Mouse (Mus musculus): ENCODE measurements around the gene Timm9. TPM values are rescaled to one million over a fixed set of nuclear protein-coding genes. Genes with fewer than 3 reads are reported as not detected.
"Not testable (repeated sequence)": the region's sequence is repeated elsewhere in the genome, so short reads cannot be mapped to it uniquely, and the experiment has no call there.

Gene Timm9
- polyA plus RNA-seq, 1 experiment from 2014 or later = 71.4 TPM

- H3K36me3 ChIP-seq; H3K9me3 ChIP-seq (replicated peaks); ATAC-seq (ENCODE audit: insufficient number of reproducible peaks, low FRiP score, low TSS enrichment, low read depth); H3K4me2 ChIP-seq (replicated peaks); H3K27me3 ChIP-seq; H3K27ac ChIP-seq (replicated peaks); H3K4me3 ChIP-seq (replicated peaks); H3K9ac ChIP-seq; H3K4me1 ChIP-seq: not testable (repeated sequence)
- WGBS = 85% methylated on average over 4 of the region's 4 CpGs
Measured at GRCm38 (mm10) chr12:71104275-71104674, 32.2 kb downstream of the Timm9 start.

DNA sequence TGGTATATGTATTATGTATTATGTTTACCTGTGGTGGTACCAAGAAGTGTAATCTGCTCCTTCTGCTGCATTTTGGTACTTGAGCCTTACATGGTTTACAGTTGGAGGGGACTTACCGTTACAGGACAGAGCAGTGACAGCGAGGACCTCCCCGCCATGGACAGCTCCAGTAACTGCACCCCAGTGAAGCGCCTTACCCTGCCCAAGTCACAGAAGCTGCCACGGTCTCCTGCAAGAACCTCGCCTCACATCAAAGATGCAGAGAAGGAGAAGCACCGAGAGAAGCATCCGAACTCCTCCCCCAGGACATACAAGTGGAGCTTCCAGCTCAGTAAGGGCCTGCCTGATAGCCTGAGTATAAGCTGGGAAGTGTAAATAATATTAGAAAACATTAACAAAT, 50.2 kb downstream of the Timm9 start:
- WGBS = 86% methylated on average over 8 of the region's 8 CpGs

More for the DNA sequence above, 50.2 kb downstream of the Timm9 start:
- Histone ChIP-seq H3K9me3 (replicated peaks) (no peaks in the 10 kb centered on the region), H3K9ac (no peak overlapping the region), H3K4me1 (no peaks in the 10 kb centered on the region), H3K4me3 (replicated peaks) (no peak overlapping the region), H3K27me3 (no peaks in the 10 kb centered on the region), H3K36me3 (peaks cover 17% of the 10 kb centered on the region), H3K27ac (replicated peaks) (no peak overlapping the region), H3K4me2 (replicated peaks) (no peak overlapping the region)
- no peak for ATAC-seq (ENCODE audit: insufficient number of reproducible peaks, low FRiP score, low TSS enrichment, low read depth)

Other genes with a start within 250 kb of the Timm9 start
- 215 TPM in 2 replicates for gene Actr10, start 198.8 kb downstream of the Timm9 start, polyA plus RNA-seq (2015; fragmentation: Nextera tagmentation; extraction: Ambion mirVana)
- 518 and 555 TPM in 2 replicates for gene Psma3, start 162.1 kb downstream of the Timm9 start, polyA plus RNA-seq (2015; fragmentation: Nextera tagmentation; extraction: Ambion mirVana)
- 39.6 and 43.8 TPM in 2 replicates for gene Arid4a, start 120.7 kb downstream of the Timm9 start, polyA plus RNA-seq (2015; fragmentation: Nextera tagmentation; extraction: Ambion mirVana)
- gene Tomm20l, start 25.3 kb downstream of the Timm9 start, polyA plus RNA-seq (2015; fragmentation: Nextera tagmentation; extraction: Ambion mirVana) = 0.93 and 1.6 TPM in 2 replicates
- gene 2700049A03Rik, start 164 bp upstream of the Timm9 start, polyA plus RNA-seq (2015; fragmentation: Nextera tagmentation; extraction: Ambion mirVana) = 13.3 and 15.7 TPM in 2 replicates
- gene Dact1, start 173.2 kb upstream of the Timm9 start, polyA plus RNA-seq (2015; fragmentation: Nextera tagmentation; extraction: Ambion mirVana) = 18.4 and 19.9 TPM in 2 replicates

Data from embryonic facial prominence, embryonic 15.5 days (tissue).